Mouse (Mus musculus) MN1 (cell line): ENCODE measurements around the gene Gm6358.
"Not testable (repeated sequence)": the region's sequence is repeated elsewhere in the genome, so short reads cannot be mapped to it uniquely, and the experiment has no call there.

Experiments used
- DNase-seq: peaks from one replicate; pipeline ENCODE4 v3.0.0-alpha.2; 2016; ENCODE audit warnings: low spot score

Gm6358 gene

GRCm38 (mm10) chr16:89140551-89140950 is at the start of gene Gm6358:
TSS of gene Gm6358 (plus strand) at chr16:89140851.
- DNase-seq, result no peak

- DNase-seq, result no peak
Measured at GRCm38 (mm10) chr16:89150786-89151185, 10.1 kb downstream of the Gm6358 start, which contains the start of gene Gm10061. TSS of gene Gm10061 (plus strand) at chr16:89151086.

- DNase-seq, result no peak
Measured at GRCm38 (mm10) chr16:89157652-89158051, 17.0 kb downstream of the Gm6358 start, which contains the start of gene Gm9789. TSS of gene Gm9789 (plus strand) at chr16:89157952.

GRCm38 (mm10) chr16:89169190-89169589 is 28.5 kb downstream of the Gm6358 start, which contains the start of gene Gm7735:
TSS of gene Gm7735 (plus strand) at chr16:89169490.
- DNase-seq, result not testable (repeated sequence)

- DNase-seq, result no peak
Measured at GRCm38 (mm10) chr16:89174435-89174834, 33.8 kb downstream of the Gm6358 start, which contains the start of gene 1110057P08Rik. TSS of gene 1110057P08Rik (plus strand) at chr16:89174735.

GRCm38 (mm10) chr16:89188621-89189020 is 48.0 kb downstream of the Gm6358 start:
- no peak for DNase-seq
